Comparison of ENCODE assay signal across 13 mouse cellular contexts in genomic region chr16:36063315-36063714, GRCm38 (mm10). TPM values are rescaled to one million over a fixed set of nuclear protein-coding genes. Genes with fewer than 3 reads are reported as not detected.
DNase-seq lines count a peak whose midpoint lies in the region; TF ChIP-seq lines count a peak whose summit lies in the region.
"Had no signal": no experiment of that assay in that cellular context is flagged by ENCODE, and none has a peak within 500 bp of the region (broad histone marks: within the 10 kb centered on the region; RNA-seq: fewer than 3 reads in every experiment).

No protein-coding gene starts in this region.

- WGBS in cerebellum, adult 2 months: 47% methylated on average over 2 of the region's 2 CpGs
- 62% methylated on average over 2 of the region's 2 CpGs for WGBS in heart, embryonic 10.5 days

- no peaks in the 10 kb centered on the region for H3K27me3 ChIP-seq in cerebellum, adult 2 months (ENCODE audit: control insufficient read depth, insufficient read depth, low read length)
- no peaks in the 10 kb centered on the region for H3K27me3 ChIP-seq in heart, embryonic 10.5 days (ENCODE audit: insufficient read depth, poor library complexity, severe bottlenecking)
- H3K27me3 ChIP-seq: kidney, embryonic 15.5 days had no signal

- peaks cover 16% of the 10 kb centered on the region for H3K36me3 ChIP-seq in heart, embryonic 10.5 days

- TF ChIP-seq POLR2A in cerebellum, adult 2 months (IDR thresholded peaks at IDR 0.05; ENCODE audit: borderline replicate concordance, insufficient read depth, low read length): no peak

- no peak for TF ChIP-seq CTCF in cerebellum, adult 2 months (IDR thresholded peaks at IDR 0.05; ENCODE audit: borderline replicate concordance, insufficient read depth, low read depth, low read length)

- peak in 1 of 2 experiments; percentile 26 for DNase-seq in cerebellum, adult 2 months
- DNase-seq in cerebellum, postnatal 4 days (ENCODE audit: low spot score in 2 of 2): no peak
- DNase-seq in heart, embryonic 10.5 days (ENCODE audit: low spot score): no peak
- no peak for DNase-seq in heart, adult 8-10 months (ENCODE audit: low spot score)
- peak; percentile 40 for DNase-seq in layer of hippocampus, adult 9-11 months
- DNase-seq in layer of hippocampus, postnatal 14 days (ENCODE audit: low spot score in 2 of 2): no peak
- no peak for DNase-seq in c-Kit-positive CD71-positive TER-119-positive erythroid progenitor cells, embryonic 14.5 days (ENCODE audit: low spot score)
- DNase-seq: adrenal gland, adult 8-10 months; cerebellum, adult 11-12 months; retina, postnatal 1 day had no signal

- no peak overlapping the region for H3K4me3 ChIP-seq in cerebellum, adult 2 months (replicated peaks; ENCODE audit: insufficient read depth, low read depth, low read length)
- H3K4me3 ChIP-seq in heart, embryonic 10.5 days: no peak overlapping the region
- H3K4me3 ChIP-seq in brown adipose tissue, adult 24 weeks (ENCODE audit: insufficient read depth, low read depth, low read length): no peak overlapping the region
- H3K4me3 ChIP-seq: embryonic facial prominence, embryonic 10.5 days; kidney, embryonic 15.5 days had no signal

- H3K9me3 ChIP-seq in heart, embryonic 10.5 days: no peaks in the 10 kb centered on the region
- H3K9me3 ChIP-seq: embryonic facial prominence, embryonic 10.5 days; kidney, embryonic 15.5 days had no signal

- H3K27ac ChIP-seq in cerebellum, adult 2 months (ENCODE audit: insufficient read depth, low read length): 0 out of 2 replicates have a peak overlapping the region, but pooled peaks have one; percentile 15
- peak overlapping the region; percentile 69; the same call in 1 of the 2 replicates for H3K27ac ChIP-seq in heart, embryonic 10.5 days
- peak overlapping the region; percentile 60 for H3K27ac ChIP-seq in brown adipose tissue, adult 24 weeks (replicated peaks; ENCODE audit: low read depth, low read length)
- H3K27ac ChIP-seq: embryonic facial prominence, embryonic 10.5 days; kidney, embryonic 15.5 days had no signal

- H3K4me1 ChIP-seq in cerebellum, adult 2 months (ENCODE audit: control insufficient read depth, insufficient read depth, low read length): peaks cover 5% of the 10 kb centered on the region; the same call in 1 of the 2 replicates
- peaks cover 47% of the 10 kb centered on the region for H3K4me1 ChIP-seq in heart, embryonic 10.5 days
- peaks cover 8% of the 10 kb centered on the region; the same call in 1 of the 2 replicates for H3K4me1 ChIP-seq in brown adipose tissue, adult 24 weeks (ENCODE audit: control insufficient read depth, insufficient read depth, insufficient read length, low read length)

RNA-seq across cellular contexts. Expression of gene Fam162a, which starts 8.1 kb away (rescaled TPM):
- 163 and 166 TPM in 2 replicates for polyA plus RNA-seq in cerebellum, adult 2 months (2012; rRNA removed)
- polyA plus RNA-seq in heart, embryonic 10.5 days (2016; fragmentation: Nextera tagmentation; extraction: Ambion mirVana): 619 and 675 TPM in 2 replicates
- 100 to 1,000 TPM; 233 to 250 (median 245) TPM for total RNA-seq in heart, adult 8-10 months (2022)
- 10 to 100 TPM; 81.1 to 84.2 TPM for total RNA-seq in layer of hippocampus, postnatal 14 days (2021)
- polyA plus RNA-seq in brown adipose tissue, adult 24 weeks (2012; ENCODE audit: insufficient read depth, insufficient read length, missing spikeins): 372 and 403 TPM in 2 replicates

RNA-seq across cellular contexts. Expression of gene Ccdc58, which starts 8.2 kb away (rescaled TPM):
- polyA plus RNA-seq in cerebellum, adult 2 months (2012; rRNA removed): 19.2 and 20.5 TPM in 2 replicates
- 101 and 102 TPM in 2 replicates for polyA plus RNA-seq in heart, embryonic 10.5 days (2016; fragmentation: Nextera tagmentation; extraction: Ambion mirVana)
- total RNA-seq in heart, adult 8-10 months (2022): 10 to 100 TPM; 28.4 to 36.5 (median 31.4) TPM
- 10 to 100 TPM; 17.1 to 23.9 TPM for total RNA-seq in layer of hippocampus, postnatal 14 days (2021)
- 79.2 and 93.0 TPM in 2 replicates for polyA plus RNA-seq in brown adipose tissue, adult 24 weeks (2012; ENCODE audit: insufficient read depth, insufficient read length, missing spikeins)

RNA-seq across cellular contexts. Expression of gene Wdr5b, which starts 22.3 kb away (rescaled TPM):
- polyA plus RNA-seq in cerebellum, adult 2 months (2012; rRNA removed): 5.1 and 6.4 TPM in 2 replicates
- polyA plus RNA-seq in heart, embryonic 10.5 days (2016; fragmentation: Nextera tagmentation; extraction: Ambion mirVana): 5.4 and 5.9 TPM in 2 replicates
- total RNA-seq in heart, adult 8-10 months (2022): 1 to 10 TPM; 2.9 to 4.2 (median 3.7) TPM
- total RNA-seq in layer of hippocampus, postnatal 14 days (2021): 1 to 10 TPM; 4.8 to 5.3 TPM
- 3.3 and 4.1 TPM in 2 replicates for polyA plus RNA-seq in brown adipose tissue, adult 24 weeks (2012; ENCODE audit: insufficient read depth, insufficient read length, missing spikeins)

Comparison
In these comparisons a context has a peak if more than half of its experiments do, and no peak if none do; other contexts are left out.
1. H3K27ac ChIP-seq: peak in every context shown above with its lines; median percentile 69 in heart, embryonic 10.5 days; 60 in brown adipose tissue, adult 24 weeks; 15 in cerebellum, adult 2 months.